Mouse (Mus musculus) cerebral cortex, adult 2 months (tissue): Measurements from ENCODE around the gene H2-DMa.

Experiments used
- WGBS: fragments of 180-500 bp; shearing (Covaris S2); methylation state at CpG from one replicate; pipeline ENCODE4 v1.1.7; 2018; 5-methylcytosine and 5-hydroxymethylcytosine counted together

The H2-DMa gene

GRCm38 (mm10) chr17:34126826-34127420 is 7.6 kb downstream of the H2-DMa start:
- WGBS, result 42% methylated on average over 9 of the region's 9 CpGs

GRCm38 (mm10) chr17:34127475-34127874 is 8.1 kb downstream of the H2-DMa start:
- 27% methylated on average over 6 of the region's 6 CpGs for WGBS

GRCm38 (mm10) chr17:34128264-34128937 is 9.1 kb downstream of the H2-DMa start:
- WGBS, result 27% methylated on average over 13 of the region's 13 CpGs

GRCm38 (mm10) chr17:34128944-34129791 is 9.8 kb downstream of the H2-DMa start:
- WGBS, result 20% methylated on average over 18 of the region's 18 CpGs

GRCm38 (mm10) chr17:34130073-34130947 is 11.0 kb downstream of the H2-DMa start:
- 81% methylated on average over 19 of the region's 19 CpGs for WGBS

- WGBS, result 71% methylated on average over 7 of the region's 7 CpGs
Measured at GRCm38 (mm10) chr17:34131911-34132310, 12.6 kb downstream of the H2-DMa start.

- 80% methylated on average over 11 of the region's 11 CpGs for WGBS
Measured at GRCm38 (mm10) chr17:34133289-34133688, 13.9 kb downstream of the H2-DMa start.

- 88% methylated on average over 3 of the region's 3 CpGs for WGBS
Measured at GRCm38 (mm10) chr17:34134451-34134850, 15.1 kb downstream of the H2-DMa start.

GRCm38 (mm10) chr17:34135297-34136224 is 16.2 kb downstream of the H2-DMa start:
- WGBS, result 5% methylated on average over 31 of the region's 31 CpGs

GRCm38 (mm10) chr17:34137601-34138000 is 18.3 kb downstream of the H2-DMa start:
- 83% methylated on average over 7 of the region's 7 CpGs for WGBS

- 90% methylated on average over 7 of the region's 7 CpGs for WGBS
Measured at GRCm38 (mm10) chr17:34138655-34139054, 19.3 kb downstream of the H2-DMa start.

GRCm38 (mm10) chr17:34139416-34139815 is 20.1 kb downstream of the H2-DMa start:
- WGBS, result 12% methylated on average over 16 of the region's 16 CpGs

GRCm38 (mm10) chr17:34140240-34140639 is 20.9 kb downstream of the H2-DMa start:
- WGBS, result 43% methylated on average over 5 of the region's 5 CpGs

- 46% methylated on average over 4 of the region's 4 CpGs for WGBS
Measured at GRCm38 (mm10) chr17:34141448-34141847, 22.1 kb downstream of the H2-DMa start.

GRCm38 (mm10) chr17:34142456-34143010 is 23.2 kb downstream of the H2-DMa start:
- 84% methylated on average over 7 of the region's 7 CpGs for WGBS

GRCm38 (mm10) chr17:34143033-34143432 is 23.7 kb downstream of the H2-DMa start, which contains the start of gene H2-DMb2:
TSS of gene H2-DMb2 (plus strand) at chr17:34143307.
- WGBS, result 29% methylated on average over 7 of the region's 7 CpGs

GRCm38 (mm10) chr17:34143461-34143860 is 24.1 kb downstream of the H2-DMa start:
- WGBS, result 71% methylated on average over 5 of the region's 5 CpGs

GRCm38 (mm10) chr17:34144221-34144620 is 24.9 kb downstream of the H2-DMa start:
- 92% methylated on average over 4 of the region's 4 CpGs for WGBS

- WGBS, result 87% methylated on average over 3 of the region's 3 CpGs
Measured at GRCm38 (mm10) chr17:34144960-34145371, 25.6 kb downstream of the H2-DMa start.

- whole genome bisulfite sequencing, result 39% methylated on average over 4 of the region's 4 CpGs
Measured at GRCm38 (mm10) chr17:34152923-34153322, 33.6 kb downstream of the H2-DMa start, which contains the start of gene H2-DMb1. TSS of gene H2-DMb1 (plus strand) at chr17:34153072.
